Mouse (Mus musculus) spleen, adult 2 months (tissue): Measurements from ENCODE around the gene Gm43738.

ENCODE experiments used
- CTCF ChIP-seq: fragments of 200-500 bp; IDR thresholded peaks from 2 replicates; pipeline ENCODE4 v1.5.1; 2011; ENCODE audit warnings: mild to moderate bottlenecking, inconsistent platforms; ENCODE audit not compliant: insufficient read depth, insufficient read length, insufficient replicate concordance; ENCODE audit errors: extremely low read depth
- POLR2A ChIP-seq: fragments of 200-500 bp; IDR thresholded peaks from 2 replicates; pipeline ENCODE4 v1.6.1; 2011; ENCODE audit warnings: low read depth, low read length, inconsistent platforms

GRCm38 (mm10) chr3:89132285-89133062 lies 31.6 kb upstream of the Gm43738 start:
- TF ChIP-seq POLR2A (no peak), CTCF (peak; percentile 10; the same call in 1 of the 2 replicates)
